16 mouse cellular contexts compared by ENCODE assay signal in genomic region chr1:54905632-54906031, GRCm38 (mm10). TPM values are rescaled to one million over a fixed set of nuclear protein-coding genes. Genes with fewer than 3 reads are reported as not detected.
DNase-seq lines count a peak whose midpoint lies in the region; ATAC-seq lines count a peak whose summit lies in the region.
"Had no signal": no experiment of that assay in that cellular context is flagged by ENCODE, and none has a peak within 500 bp of the region (broad histone marks: within the 10 kb centered on the region; RNA-seq: fewer than 3 reads in every experiment).

No protein-coding gene starts in this region.

- no peak overlapping the region for H3K4me3 ChIP-seq in heart, embryonic 14.5 days (ENCODE audit: control insufficient read depth in 1 of 2, insufficient read depth in 1 of 2, low read depth in 1 of 2, low read length in 2 of 2)
- H3K4me3 ChIP-seq in neural tube, embryonic 15.5 days (replicated peaks) = no peak overlapping the region
- H3K4me3 ChIP-seq in limb, embryonic 13.5 days = no peak overlapping the region
- H3K4me3 ChIP-seq: forebrain, embryonic 10.5 days; neural tube, embryonic 13.5 days had no signal

- H3K4me1 ChIP-seq in heart, embryonic 14.5 days (ENCODE audit: control insufficient read depth in 2 of 2, insufficient read depth in 2 of 2, low read length in 2 of 2) = peaks cover 14 to 34% of the 10 kb centered on the region in 2 experiments
- H3K4me1 ChIP-seq in neural tube, embryonic 15.5 days = peaks cover 30% of the 10 kb centered on the region
- H3K4me1 ChIP-seq in limb, embryonic 13.5 days = peaks cover 70% of the 10 kb centered on the region

- H3K27ac ChIP-seq in heart, embryonic 14.5 days (replicated peaks in 1 of 2; ENCODE audit: control insufficient read depth in 1 of 2, insufficient read depth in 1 of 2, low read depth in 2 of 2, low read length in 2 of 2) = no peak overlapping the region
- H3K27ac ChIP-seq in neural tube, embryonic 15.5 days (replicated peaks) = peak overlapping the region; percentile 28; the same call in 1 of the 2 replicates
- H3K27ac ChIP-seq in limb, embryonic 13.5 days = no peak overlapping the region
- H3K27ac ChIP-seq: forebrain, embryonic 10.5 days had no signal

- H3K36me3 ChIP-seq in heart, embryonic 14.5 days (ENCODE audit: control insufficient read depth, insufficient read depth, low read length) = no peaks in the 10 kb centered on the region
- H3K36me3 ChIP-seq in neural tube, embryonic 15.5 days = no peaks in the 10 kb centered on the region
- peaks cover 7% of the 10 kb centered on the region; the same call in 1 of the 2 replicates for H3K36me3 ChIP-seq in limb, embryonic 13.5 days
- H3K36me3 ChIP-seq: forebrain, embryonic 10.5 days; neural tube, embryonic 13.5 days had no signal

- no peaks in the 10 kb centered on the region for H3K27me3 ChIP-seq in heart, embryonic 14.5 days (ENCODE audit: control insufficient read depth, insufficient read depth, low read length)
- no peaks in the 10 kb centered on the region for H3K27me3 ChIP-seq in neural tube, embryonic 15.5 days (replicated peaks)
- no peaks in the 10 kb centered on the region for H3K27me3 ChIP-seq in limb, embryonic 13.5 days
- H3K27me3 ChIP-seq: neural tube, embryonic 13.5 days had no signal

- no peak for ATAC-seq in heart, embryonic 14.5 days (ENCODE audit: insufficient number of reproducible peaks, insufficient read depth, low FRiP score, low read depth)
- no peak for ATAC-seq in neural tube, embryonic 15.5 days (ENCODE audit: low FRiP score)
- no peak for ATAC-seq in limb, embryonic 13.5 days (ENCODE audit: low FRiP score, low read depth)

- intact Hi-C loops in heart, postnatal 14 days (cut with DNase I) = loop anchor here (2.0 kb wide), 1 partner anchor 29 kb away; no protein-coding TSS in a partner anchor

- no peaks in the 10 kb centered on the region for H3K9me3 ChIP-seq in heart, embryonic 14.5 days (ENCODE audit: control insufficient read depth, low read length)
- H3K9me3 ChIP-seq in neural tube, embryonic 15.5 days (replicated peaks) = no peaks in the 10 kb centered on the region
- H3K9me3 ChIP-seq in limb, embryonic 13.5 days = peaks cover 6% of the 10 kb centered on the region; the same call in 1 of the 2 replicates
- H3K9me3 ChIP-seq: forebrain, embryonic 10.5 days; neural tube, embryonic 13.5 days had no signal

- DNase-seq in heart, postnatal 14 days = no peak
- no peak for DNase-seq in neural tube, embryonic 10.5 days (ENCODE audit: extremely low spot score, low spot score)
- DNase-seq in cerebellum, postnatal 4 days (ENCODE audit: low spot score in 2 of 2) = no peak
- no peak for DNase-seq in frontal cortex, postnatal 10 days (ENCODE audit: low spot score in 2 of 2)
- DNase-seq in urinary bladder, adult 18-20 months (ENCODE audit: low spot score in 2 of 2) = no peak
- DNase-seq: adrenal gland, adult 8-10 months; cerebellum, adult 8-10 months; heart, adult 11 months; kidney, postnatal 4 days; liver; retina, postnatal 1 day had no signal

- 0 out of 2 replicates have a peak overlapping the region, but pooled peaks have one; percentile 19 for H3K4me2 ChIP-seq in heart, embryonic 14.5 days (ENCODE audit: low read length)
- no peak overlapping the region for H3K4me2 ChIP-seq in neural tube, embryonic 15.5 days
- H3K4me2 ChIP-seq in limb, embryonic 13.5 days (replicated peaks) = peak overlapping the region; percentile 61
- H3K4me2 ChIP-seq: neural tube, embryonic 13.5 days had no signal

- 19% methylated on average over 7 of the region's 7 CpGs for WGBS in heart, embryonic 14.5 days
- 72% methylated on average over 7 of the region's 7 CpGs for WGBS in neural tube, embryonic 15.5 days
- WGBS in limb, embryonic 13.5 days = 45% methylated on average over 7 of the region's 7 CpGs

- no peak overlapping the region for H3K9ac ChIP-seq in heart, embryonic 14.5 days (ENCODE audit: low read length)
- H3K9ac ChIP-seq in neural tube, embryonic 15.5 days (replicated peaks) = no peak overlapping the region
- H3K9ac ChIP-seq in limb, embryonic 13.5 days = no peak overlapping the region
- H3K9ac ChIP-seq: neural tube, embryonic 13.5 days had no signal

RNA-seq across cellular contexts. Expression of gene Ankrd44, which starts 20.6 kb away (rescaled TPM):
- polyA plus RNA-seq in heart, embryonic 14.5 days (2014; fragmentation: Nextera tagmentation; extraction: Ambion mirVana) = 9.2 and 10.5 TPM in 2 replicates
- total RNA-seq in heart, postnatal 14 days (2021) = 10 to 100 TPM; 15.9 to 16.9 TPM
- polyA plus RNA-seq in neural tube, embryonic 15.5 days (2015; fragmentation: Nextera tagmentation; extraction: Ambion mirVana) = 21.4 and 23.1 TPM in 2 replicates
- polyA plus RNA-seq in limb, embryonic 13.5 days (2015; fragmentation: Nextera tagmentation; extraction: Ambion mirVana) = 20.3 and 23.0 TPM in 2 replicates
